Mouse (Mus musculus) liver, postnatal 0 days (tissue): ENCODE measurements at regions not wholly inside any gene's neighbourhood (a gene's known extent, or its start where the extent isn't known, plus 50 kb on each side); places are given as distances from the start of the nearest gene placed in this dataset.

Experiments
- CTCF ChIP-seq: sonication (generic); IDR thresholded peaks from 2 replicates; pipeline ENCODE4 v1.5.1; 2016; ENCODE audit warnings: antibody characterized with exemption, low read depth
- EP300 ChIP-seq: IDR thresholded peaks from 2 replicates; pipeline ENCODE4 v1.6.1; 2016; ENCODE audit warnings: antibody characterized with exemption, low read depth, mild to moderate bottlenecking

GRCm38 (mm10) chr1:92741047-92741446 is 90.4 kb upstream of the Gpc1 start:
- TF ChIP-seq CTCF: no peak
- no peak for TF ChIP-seq EP300
